ENCODE assay signal across 9 mouse cellular contexts in the genomic region with DNA sequence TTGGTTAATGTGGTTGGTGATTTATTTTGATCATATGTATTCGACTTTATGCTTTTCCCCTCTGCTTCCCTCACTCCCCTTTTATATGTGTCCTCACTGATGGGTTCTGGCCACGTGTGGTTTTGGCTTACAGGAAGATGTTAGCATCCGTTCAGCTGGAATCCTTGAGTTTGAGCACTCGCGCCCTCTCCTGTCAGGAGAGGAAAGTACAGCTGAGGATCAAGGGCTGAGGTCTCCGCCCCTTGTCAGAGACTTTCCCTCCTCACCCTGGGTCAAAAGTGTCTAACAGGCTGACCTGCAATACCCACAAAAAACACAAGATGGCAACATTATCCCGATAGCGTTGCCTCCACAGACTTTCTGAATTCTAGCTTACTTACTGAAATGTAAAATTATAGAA. TPM values are rescaled to one million over a fixed set of nuclear protein-coding genes. Genes with fewer than 3 reads are reported as not detected.
DNase-seq lines count a peak whose midpoint lies in the region; ATAC-seq and TF ChIP-seq lines count a peak whose summit lies in the region.
"Had no signal": no experiment of that assay in that cellular context is flagged by ENCODE, and none has a peak within 500 bp of the region (broad histone marks: within the 10 kb centered on the region; RNA-seq: fewer than 3 reads in every experiment).

No protein-coding gene starts in this region.

- H3K4me3 ChIP-seq in embryonic facial prominence, embryonic 14.5 days (ENCODE audit: low read depth, low read length), result no peak overlapping the region
- H3K4me3 ChIP-seq in heart, embryonic 12.5 days, result no peak overlapping the region
- no peak overlapping the region for H3K4me3 ChIP-seq in kidney, postnatal 0 days (replicated peaks; ENCODE audit: low read depth, low read length)
- no peak overlapping the region for H3K4me3 ChIP-seq in liver, embryonic 11.5 days (ENCODE audit: low read depth, low read length)
- H3K4me3 ChIP-seq: liver, embryonic 15.5 days had no signal

- peak; percentile 91 for DNase-seq in CD4-positive helper T cell, adult 2 months (ENCODE audit: low read depth, low spot score)
- DNase-seq in adrenal gland, postnatal 36 days, result peak; percentile 83 to 86
- DNase-seq in embryonic facial prominence, embryonic 14.5 days (ENCODE audit: low spot score), result peak; percentile 93
- DNase-seq in kidney, postnatal 0 days (ENCODE audit: low spot score), result peak; percentile 97
- peak; percentile 78 for DNase-seq in liver, embryonic 11.5 days (ENCODE audit: low spot score)
- peak; percentile 83 for DNase-seq in testis, postnatal 14 days (ENCODE audit: low spot score)

- H3K27me3 ChIP-seq in embryonic facial prominence, embryonic 14.5 days (replicated peaks; ENCODE audit: control insufficient read depth, insufficient read depth, low read length), result no peaks in the 10 kb centered on the region
- H3K27me3 ChIP-seq in heart, embryonic 12.5 days (replicated peaks), result no peaks in the 10 kb centered on the region
- no peaks in the 10 kb centered on the region for H3K27me3 ChIP-seq in kidney, postnatal 0 days (ENCODE audit: insufficient read depth, low read length)
- H3K27me3 ChIP-seq in liver, embryonic 11.5 days (replicated peaks; ENCODE audit: control insufficient read depth, insufficient read depth, low read length), result no peaks in the 10 kb centered on the region

- ATAC-seq in embryonic facial prominence, embryonic 14.5 days (ENCODE audit: low read depth), result peak; percentile 68
- ATAC-seq in heart, embryonic 12.5 days (ENCODE audit: insufficient number of reproducible peaks, low FRiP score), result peak; percentile 48; the same call in 1 of the 2 replicates
- ATAC-seq in kidney, postnatal 0 days (replicated peaks; ENCODE audit: low FRiP score, low read depth), result peak; percentile 72
- ATAC-seq in liver, embryonic 11.5 days (replicated peaks; ENCODE audit: low FRiP score), result peak; percentile 56; the same call in 1 of the 2 replicates
- ATAC-seq in neutrophil, adult 5-6 weeks (ENCODE audit: extremely low read depth, insufficient number of reproducible peaks, low FRiP score, poor library complexity, severe bottlenecking), result peak; percentile 68

- H3K9me3 ChIP-seq in embryonic facial prominence, embryonic 14.5 days (ENCODE audit: control insufficient read depth, low read length), result no peaks in the 10 kb centered on the region
- no peaks in the 10 kb centered on the region for H3K9me3 ChIP-seq in heart, embryonic 12.5 days (replicated peaks)
- H3K9me3 ChIP-seq in kidney, postnatal 0 days (replicated peaks; ENCODE audit: low read length), result no peaks in the 10 kb centered on the region
- no peaks in the 10 kb centered on the region for H3K9me3 ChIP-seq in liver, embryonic 11.5 days (ENCODE audit: control insufficient read depth, low read length)
- H3K9me3 ChIP-seq: liver, embryonic 15.5 days had no signal

- H3K27ac ChIP-seq in embryonic facial prominence, embryonic 14.5 days (replicated peaks; ENCODE audit: low read depth, low read length), result no peak overlapping the region
- H3K27ac ChIP-seq in heart, embryonic 12.5 days (ENCODE audit: poor library complexity, severe bottlenecking), result no peak overlapping the region
- no peak overlapping the region for H3K27ac ChIP-seq in kidney, postnatal 0 days
- H3K27ac ChIP-seq in liver, embryonic 11.5 days (ENCODE audit: low read depth, low read length), result no peak overlapping the region
- H3K27ac ChIP-seq: liver, embryonic 15.5 days had no signal

- H3K36me3 ChIP-seq in embryonic facial prominence, embryonic 14.5 days (ENCODE audit: control insufficient read depth, insufficient read depth, low read length), result no peaks in the 10 kb centered on the region
- H3K36me3 ChIP-seq in heart, embryonic 12.5 days, result no peaks in the 10 kb centered on the region
- H3K36me3 ChIP-seq in kidney, postnatal 0 days (ENCODE audit: insufficient read depth, low read length), result no peaks in the 10 kb centered on the region
- H3K36me3 ChIP-seq in liver, embryonic 11.5 days (ENCODE audit: control insufficient read depth, insufficient read depth, low read length), result no peaks in the 10 kb centered on the region
- H3K36me3 ChIP-seq: liver, embryonic 15.5 days had no signal

- H3K4me1 ChIP-seq in embryonic facial prominence, embryonic 14.5 days (ENCODE audit: control insufficient read depth, insufficient read depth, low read length), result peaks cover 11% of the 10 kb centered on the region
- H3K4me1 ChIP-seq in heart, embryonic 12.5 days (replicated peaks), result peaks cover 20% of the 10 kb centered on the region
- no peaks in the 10 kb centered on the region for H3K4me1 ChIP-seq in kidney, postnatal 0 days (replicated peaks; ENCODE audit: insufficient read depth, low read length)
- no peaks in the 10 kb centered on the region for H3K4me1 ChIP-seq in liver, embryonic 11.5 days (replicated peaks; ENCODE audit: control insufficient read depth, insufficient read depth, low read length)
- H3K4me1 ChIP-seq: liver, embryonic 15.5 days had no signal

- H3K4me2 ChIP-seq in embryonic facial prominence, embryonic 14.5 days (ENCODE audit: low read depth, low read length), result no peak overlapping the region
- H3K4me2 ChIP-seq in heart, embryonic 12.5 days, result no peak overlapping the region
- H3K4me2 ChIP-seq in kidney, postnatal 0 days (ENCODE audit: low read length), result no peak overlapping the region
- no peak overlapping the region for H3K4me2 ChIP-seq in liver, embryonic 11.5 days
- H3K4me2 ChIP-seq: liver, embryonic 15.5 days had no signal

- peak; percentile 97 for TF ChIP-seq CTCF in kidney, postnatal 0 days (IDR thresholded peaks at IDR 0.05; ENCODE audit: low read depth)

- WGBS in embryonic facial prominence, embryonic 14.5 days, result 2% methylated on average over 8 of the region's 8 CpGs
- WGBS in heart, embryonic 12.5 days, result 2% methylated on average over 8 of the region's 8 CpGs
- 1% methylated on average over 8 of the region's 8 CpGs for WGBS in kidney, postnatal 0 days
- 2% methylated on average over 8 of the region's 8 CpGs for WGBS in liver, embryonic 11.5 days

- H3K9ac ChIP-seq in embryonic facial prominence, embryonic 14.5 days (ENCODE audit: low read depth, low read length), result no peak overlapping the region
- no peak overlapping the region for H3K9ac ChIP-seq in heart, embryonic 12.5 days
- H3K9ac ChIP-seq in kidney, postnatal 0 days (ENCODE audit: low read depth, low read length), result no peak overlapping the region
- no peak overlapping the region for H3K9ac ChIP-seq in liver, embryonic 11.5 days (ENCODE audit: low read depth, low read length)
- H3K9ac ChIP-seq: liver, embryonic 15.5 days had no signal

RNA-seq across cellular contexts. Expression of a gene that starts 1.2 kb away (rescaled TPM):
- not detected for total RNA-seq in adrenal gland, postnatal 36 days (2021)
- polyA plus RNA-seq in embryonic facial prominence, embryonic 14.5 days (2014; fragmentation: Nextera tagmentation; extraction: Ambion mirVana), result 0.41 and 0.60 TPM in 2 replicates
- polyA plus RNA-seq in heart, embryonic 12.5 days (2016; fragmentation: Nextera tagmentation; extraction: Ambion mirVana), result 0.09 TPM in 1 of 2 replicates, not detected in the other
- polyA plus RNA-seq in kidney, postnatal 0 days (2015; fragmentation: Nextera tagmentation; extraction: Ambion mirVana), result 0.17 TPM in 1 of 2 replicates, not detected in the other
- 0.29 TPM in 1 of 2 replicates, not detected in the other for polyA plus RNA-seq in liver, embryonic 11.5 days (2014; fragmentation: Nextera tagmentation; extraction: Ambion mirVana)
- not detected in 2 replicates for total RNA-seq in neutrophil, adult 5-6 weeks (2017)
- polyA plus RNA-seq: liver, embryonic 15.5 days had no signal
